Mouse (Mus musculus) T-helper 2 cell (primary cell): ENCODE results near the gene Rsrc2.
"Not testable (repeated sequence)": the region's sequence is repeated elsewhere in the genome, so short reads cannot be mapped to it uniquely, and the experiment has no call there.

Source experiments
- in situ Hi-C: fragments of 300-600 bp; cut with MboI, MseI; formaldehyde crosslinking; loops from one replicate; pipeline ENCODE4 v1.15.1; 2025; ENCODE audit warnings: high pct_unique_total_duplicates

Rsrc2 gene

GRCm38 (mm10) chr5:123749065-123750064, at the start of gene Rsrc2, which contains the start of gene Kntc1:
Gene Rsrc2 (minus strand): TSS chr5:123749414.
Gene Kntc1 (plus strand): TSS chr5:123749716.
- in situ Hi-C loops, result loop anchor here (25.0 kb wide), 1 partner anchor 638 kb away; no protein-coding TSS in a partner anchor

DNA sequence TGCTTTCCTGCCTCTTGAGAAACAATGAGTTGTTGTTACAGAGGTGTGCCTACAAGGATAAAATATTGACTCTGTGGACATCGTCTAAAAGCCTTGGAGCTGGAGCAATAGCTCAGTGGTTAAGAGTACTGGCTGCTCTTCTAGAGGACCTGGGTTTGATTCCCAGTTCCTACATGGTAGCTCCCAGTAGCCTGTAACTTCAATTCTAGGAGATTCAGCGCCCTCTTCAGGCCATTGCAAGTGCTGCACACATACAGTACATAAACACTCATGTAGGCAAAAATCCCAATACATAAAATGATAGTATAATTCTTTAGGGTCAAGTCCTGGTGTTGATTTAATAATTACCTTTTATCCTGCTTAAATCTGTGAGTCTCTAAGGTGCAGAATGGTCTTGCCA, 43.9 kb upstream of the Rsrc2 start:
- in situ Hi-C loops, result no loop called here

DNA sequence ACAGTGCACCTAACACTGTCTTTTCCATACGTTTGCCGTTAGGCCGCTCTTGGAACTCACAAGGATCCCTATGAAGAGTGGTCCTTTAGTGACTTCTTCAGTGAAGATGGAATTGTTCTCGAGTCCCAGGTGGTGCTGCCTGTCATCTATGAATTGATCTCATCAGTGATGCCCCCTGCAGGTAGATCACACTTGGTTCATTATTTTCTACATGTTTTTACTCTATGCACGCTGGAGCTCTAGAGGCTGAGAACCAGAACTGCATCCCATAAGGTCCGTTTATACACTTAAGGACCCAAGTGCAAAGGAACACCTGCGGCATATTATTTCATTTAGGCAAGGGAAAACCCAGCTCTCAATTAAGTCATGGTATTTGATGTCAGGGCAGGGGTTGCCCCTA, 39.8 kb upstream of the Rsrc2 start:
- in situ Hi-C loops, result no loop called here

DNA sequence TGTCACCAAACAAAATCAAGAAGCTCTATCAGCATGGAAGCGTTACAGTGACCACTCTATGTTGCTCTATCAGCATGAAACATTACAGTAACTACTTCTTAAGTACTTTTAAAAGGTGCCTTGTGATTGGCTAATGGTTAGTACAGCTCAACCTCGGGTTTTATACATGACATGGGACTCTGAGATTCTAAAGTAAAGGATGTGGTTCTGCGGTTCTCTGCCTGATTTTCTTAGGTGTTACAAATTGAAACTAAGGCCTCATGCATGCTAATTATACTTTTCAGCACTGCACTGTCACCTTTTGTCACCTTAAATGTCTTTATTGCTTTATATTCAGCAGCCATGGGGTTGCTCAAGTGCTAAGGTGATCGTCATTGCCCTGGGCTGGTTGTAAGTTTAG, 32.6 kb upstream of the Rsrc2 start:
- in situ Hi-C loops, result no loop called here

GRCm38 (mm10) chr5:123780716-123781115, 31.5 kb upstream of the Rsrc2 start:
- in situ Hi-C loops, result no loop called here

- in situ Hi-C loops, result loop anchor here (25.0 kb wide), 1 partner anchor 614 kb away; no protein-coding TSS in a partner anchor
Observed at GRCm38 (mm10) chr5:123773441-123773840, 24.2 kb upstream of the Rsrc2 start.

DNA sequence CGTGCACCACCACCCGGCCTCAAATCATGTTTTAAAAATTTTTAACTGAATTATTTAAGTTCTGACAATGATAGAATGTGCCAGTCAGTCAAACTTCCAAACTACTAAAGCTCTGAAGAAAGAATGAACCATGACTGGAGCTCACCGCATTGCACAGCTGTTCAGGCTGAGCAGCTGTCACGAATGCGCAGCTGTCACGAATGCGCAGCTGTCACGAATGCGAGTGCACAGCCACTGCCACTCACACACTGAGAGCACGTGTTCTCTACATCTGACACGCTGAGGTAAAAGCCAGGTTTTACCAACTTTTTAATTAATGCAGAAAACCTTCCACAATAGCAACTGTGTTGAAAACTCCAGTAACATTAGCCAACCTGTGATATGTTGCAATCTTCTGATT, 17.2 kb upstream of the Rsrc2 start:
- in situ Hi-C loops, result loop anchor here (10.0 to 25.0 kb wide), 2 partner anchors 621 to 1802 kb away; no protein-coding TSS in a partner anchor

GRCm38 (mm10) chr5:123765506-123765905, 16.3 kb upstream of the Rsrc2 start:
- in situ Hi-C loops, result loop anchor here (10.0 to 25.0 kb wide), 2 partner anchors 622 to 1801 kb away; no protein-coding TSS in a partner anchor

GRCm38 (mm10) chr5:123748339-123749064, 712 bp downstream of the Rsrc2 start:
- in situ Hi-C loops, result no loop called here

DNA sequence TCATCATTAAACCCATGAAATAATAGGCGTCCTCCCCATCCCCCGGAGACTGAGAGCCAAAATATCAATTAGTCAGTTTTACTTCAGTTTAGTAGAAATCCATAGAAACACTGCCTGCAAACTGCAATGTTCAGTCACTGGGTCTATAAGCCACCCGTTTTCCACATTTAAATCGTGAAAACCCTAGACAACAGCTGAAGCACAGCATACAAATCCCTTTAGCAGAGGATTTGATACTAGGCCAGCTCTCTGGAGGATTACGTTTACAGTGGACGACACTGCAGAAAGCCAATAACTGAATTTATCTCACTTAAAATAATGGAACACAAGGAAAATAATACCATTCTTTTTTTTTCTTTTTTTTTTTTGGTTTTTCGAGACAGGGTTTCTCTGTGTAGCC, 1.6 kb downstream of the Rsrc2 start:
- in situ Hi-C loops, result no loop called here

DNA sequence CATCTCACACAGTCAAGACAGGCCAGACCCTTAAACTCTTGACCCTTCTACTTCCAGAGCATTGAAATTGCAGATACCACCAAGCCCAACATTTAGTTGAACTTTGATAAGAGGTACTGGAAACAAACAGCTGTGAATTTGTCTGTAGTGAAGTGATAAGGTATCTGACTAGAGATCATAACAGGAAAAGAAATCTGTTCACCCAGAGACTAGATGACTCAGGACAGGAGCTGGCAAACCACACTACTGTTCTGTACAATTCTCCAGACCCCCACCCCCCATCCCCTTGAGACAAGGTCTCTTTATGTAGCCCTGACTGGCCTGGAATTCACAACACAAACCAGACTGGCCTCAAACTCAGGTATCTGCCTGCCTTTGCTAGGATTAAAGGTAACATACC, 3.0 kb downstream of the Rsrc2 start:
- in situ Hi-C loops, result no loop called here

GRCm38 (mm10) chr5:123744358-123744757, 4.9 kb downstream of the Rsrc2 start:
- in situ Hi-C loops, result no loop called here

GRCm38 (mm10) chr5:123730981-123731380, 18.2 kb downstream of the Rsrc2 start:
- in situ Hi-C loops, result no loop called here

DNA sequence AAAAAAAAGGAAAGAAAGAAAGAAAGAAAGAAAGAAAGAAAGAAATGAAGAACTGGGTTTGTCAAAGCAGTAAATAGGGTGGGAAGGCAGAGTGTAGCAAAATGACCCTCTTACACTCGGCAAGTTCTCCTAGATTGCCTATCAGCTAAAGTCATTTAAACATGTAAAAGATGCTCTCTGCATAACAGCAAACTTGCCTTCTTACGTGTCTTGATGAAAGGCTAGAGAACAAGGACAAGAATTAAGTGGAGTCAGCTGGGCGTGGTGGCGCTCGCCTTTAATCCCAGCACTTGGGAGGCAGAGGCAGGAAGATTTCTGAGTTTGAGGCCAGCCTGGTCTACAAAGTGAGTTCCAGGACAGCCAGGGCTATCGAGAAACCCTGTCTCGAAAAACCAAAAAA, 25.4 kb downstream of the Rsrc2 start:
- in situ Hi-C loops, result not testable (repeated sequence)

- in situ Hi-C loops, result no loop called here
Observed at GRCm38 (mm10) chr5:123720328-123721311, 28.6 kb downstream of the Rsrc2 start, which contains the start of gene Zcchc8. Gene Zcchc8 (minus strand): TSS chr5:123721100.

DNA sequence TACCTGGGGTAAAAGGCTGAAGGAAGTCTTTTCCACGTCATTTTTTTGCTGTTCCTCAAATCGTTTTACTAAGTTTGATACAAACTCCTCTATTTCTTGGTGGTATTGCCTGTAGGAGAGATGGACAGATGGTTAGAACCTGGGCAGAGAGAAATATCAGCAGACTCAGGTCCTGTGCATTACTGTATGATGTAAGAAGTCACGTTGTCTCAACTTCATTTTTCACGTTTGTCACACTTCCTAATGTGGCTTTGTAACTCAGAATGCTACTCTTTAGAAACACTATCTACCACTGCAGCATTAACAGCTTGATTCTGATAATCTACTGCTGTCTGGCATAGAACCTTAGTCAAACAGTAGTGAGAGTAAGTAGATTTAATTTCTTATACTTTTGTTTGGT, 34.6 kb downstream of the Rsrc2 start:
- in situ Hi-C loops, result no loop called here

DNA sequence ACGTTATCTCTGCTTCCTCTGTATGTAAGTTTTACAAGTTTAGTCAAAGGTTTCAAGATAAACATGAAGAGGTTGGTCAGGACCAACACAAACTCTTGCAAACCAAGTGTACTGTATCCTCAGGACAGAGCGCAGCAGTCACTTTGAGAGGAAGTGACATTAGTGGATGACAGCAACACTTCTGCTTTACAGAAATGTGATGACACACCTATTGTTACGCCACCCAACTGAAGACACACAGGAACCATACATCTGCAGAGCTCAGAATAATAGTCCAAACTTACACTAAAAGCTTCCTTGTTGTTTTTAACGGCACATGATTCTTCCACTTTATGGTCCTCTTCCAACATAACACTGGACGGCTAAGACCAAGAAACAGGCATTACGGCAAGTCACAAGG, 35.4 kb downstream of the Rsrc2 start:
- in situ Hi-C loops, result no loop called here

DNA sequence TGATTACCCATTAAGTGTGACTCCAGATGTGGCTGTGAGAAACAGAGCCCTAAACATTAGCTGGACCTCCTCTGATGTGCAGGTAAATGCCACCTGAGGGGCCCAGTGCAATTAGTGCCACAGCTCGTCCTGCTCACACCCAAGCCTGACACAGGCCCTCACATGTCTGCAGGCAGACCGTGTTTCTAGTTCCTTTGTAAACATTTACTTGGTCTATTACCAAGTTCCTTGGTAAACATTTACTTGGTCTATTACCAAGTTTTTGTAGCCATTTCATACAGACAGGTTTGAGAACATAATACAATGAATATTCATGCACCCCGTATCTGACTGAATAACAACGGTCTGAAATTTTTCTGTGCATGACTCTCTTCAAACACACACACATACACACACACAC, 39.6 kb downstream of the Rsrc2 start:
- in situ Hi-C loops, result no loop called here

DNA sequence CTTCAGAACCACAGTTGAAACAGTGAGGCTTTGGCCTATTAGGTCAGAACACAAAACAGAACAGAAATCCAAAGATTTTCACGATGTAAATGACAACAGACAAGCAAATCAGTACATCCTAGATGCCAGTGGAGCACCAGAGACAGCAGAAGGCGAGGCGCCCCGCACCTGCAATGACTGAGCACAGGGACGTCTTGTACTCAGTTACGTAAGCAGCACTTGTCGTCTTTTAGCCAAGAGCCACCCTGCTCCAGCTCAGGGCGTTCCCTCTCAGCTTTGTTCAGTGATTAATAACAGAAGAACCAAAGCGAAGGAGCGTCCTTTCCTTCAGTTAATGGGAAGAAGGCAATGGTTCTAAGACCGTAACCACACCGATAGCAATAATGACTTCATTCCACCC, 40.6 kb downstream of the Rsrc2 start:
- in situ Hi-C loops, result no loop called here

DNA sequence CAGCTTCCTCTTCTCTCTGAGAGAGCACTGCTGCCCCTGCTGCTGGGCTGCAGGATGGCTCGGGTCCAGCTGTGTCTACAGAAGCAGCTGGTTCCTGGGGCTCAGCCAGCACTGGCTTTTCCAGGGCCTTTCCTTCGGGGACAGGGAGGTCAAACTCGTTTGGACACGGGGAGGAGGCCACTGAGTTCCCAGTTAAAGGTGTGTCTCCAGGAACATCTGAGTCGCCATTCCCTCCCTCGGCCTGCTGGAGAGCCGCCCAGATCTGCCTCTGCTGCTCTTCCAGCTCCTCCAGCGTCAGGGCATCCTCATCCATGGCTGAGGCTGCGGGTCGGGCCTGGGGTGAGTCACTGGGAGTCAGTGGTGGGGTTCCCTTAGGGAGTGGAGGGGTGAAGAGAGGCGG, 48.6 kb downstream of the Rsrc2 start:
- in situ Hi-C loops, result loop anchor here (5.0 kb wide), 1 partner anchor 73 kb away; no protein-coding TSS in a partner anchor

DNA sequence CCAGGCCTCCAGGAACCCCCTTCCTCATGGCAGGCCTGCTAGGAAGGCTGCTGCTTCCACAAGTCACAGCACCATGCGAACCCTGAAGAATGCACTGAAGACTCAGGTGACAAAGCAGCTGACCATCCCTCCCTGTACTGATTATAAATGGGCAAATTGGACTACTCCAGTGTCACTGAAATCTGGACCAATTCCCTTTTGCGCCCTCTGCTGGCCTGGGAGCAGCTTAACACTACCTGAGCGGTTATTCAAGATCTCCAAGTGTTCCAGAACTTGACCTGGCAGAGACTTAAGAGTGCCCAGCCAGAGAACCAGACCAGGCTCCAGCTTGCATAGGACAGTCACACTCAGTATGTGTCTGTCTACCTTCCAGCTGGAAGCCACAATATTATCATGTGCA, 50.0 kb downstream of the Rsrc2 start:
- in situ Hi-C loops, result no loop called here
